Mouse (Mus musculus) midbrain, postnatal 0 days (tissue): ENCODE data around the gene H2-Aa. TPM values are rescaled to one million over a fixed set of nuclear protein-coding genes. Genes with fewer than 3 reads are reported as not detected.

Experiments used
- ATAC-seq: fragments of 200-750 bp; cut with Nextera tagmentation; 2 replicates; pipeline ENCODE4 v1.8.0; 2017; ENCODE audit warnings: moderate number of reproducible peaks, mild to moderate bottlenecking, moderate TSS enrichment, moderate library complexity; ENCODE audit not compliant: low FRiP score
- DNase-seq: peaks from one replicate; pipeline ENCODE4 v3.0.0-alpha.2; 2015; ENCODE audit warnings: low spot score
- H3K27ac ChIP-seq: fragments of 300-500 bp; sonication (generic); 2 replicates; pipeline ENCODE4 v1.5.1; 2014; ENCODE audit warnings: low read depth, mild to moderate bottlenecking, low read length, mixed read lengths
- H3K27me3 ChIP-seq: fragments of 300-500 bp; sonication (generic); 2 replicates; pipeline ENCODE4 v1.6.1; 2014; ENCODE audit warnings: low read length, control low read depth, mixed read lengths; ENCODE audit not compliant: insufficient read depth
- H3K36me3 ChIP-seq: fragments of 300-500 bp; sonication (generic); 2 replicates; pipeline ENCODE4 v1.6.1; 2014; ENCODE audit warnings: low read length, control low read depth, mixed read lengths; ENCODE audit not compliant: insufficient read depth
- H3K4me1 ChIP-seq: fragments of 300-500 bp; sonication (generic); 2 replicates; pipeline ENCODE4 v1.6.1; 2014; ENCODE audit warnings: mild to moderate bottlenecking, control low read depth, antibody characterized with exemption, low read length, mixed read lengths; ENCODE audit not compliant: insufficient read depth
- H3K4me2 ChIP-seq: fragments of 300-500 bp; sonication (generic); 2 replicates; pipeline ENCODE4 v1.6.1; 2014; ENCODE audit warnings: low read depth, mild to moderate bottlenecking, low read length, mixed read lengths; ENCODE audit not compliant: poor library complexity, severe bottlenecking
- H3K4me3 ChIP-seq: fragments of 300-500 bp; sonication (generic); 2 replicates; pipeline ENCODE4 v1.5.1; 2014; ENCODE audit warnings: low read depth, mild to moderate bottlenecking, low read length, moderate library complexity
- H3K9ac ChIP-seq: fragments of 300-500 bp; sonication (generic); replicated peaks from 2 replicates; pipeline ENCODE4 v1.6.1; 2014; ENCODE audit warnings: mild to moderate bottlenecking, low read length, moderate library complexity, mixed read lengths; ENCODE audit not compliant: poor library complexity, severe bottlenecking
- H3K9me3 ChIP-seq: fragments of 300-500 bp; sonication (generic); 2 replicates; pipeline ENCODE4 v1.6.1; 2016; ENCODE audit warnings: low read length, control low read depth
- CTCF ChIP-seq: IDR thresholded peaks from 2 replicates; pipeline ENCODE4 v1.5.1; 2016; ENCODE audit warnings: antibody characterized with exemption, mild to moderate bottlenecking
- WGBS: fragments of 180-500 bp; shearing (Covaris S2); extraction: QIAGEN DNeasy Blood & Tissue Kit; methylation state at CpG from one replicate; pipeline ENCODE4 v1.1.7; 2014; 5-methylcytosine and 5-hydroxymethylcytosine counted together
- polyA plus RNA-seq: library from polyadenylated mRNA; unstranded; fragments of >200 nt; fragmentation: Nextera tagmentation; extraction: Ambion mirVana; gene quantifications from 2 replicates; pipeline ENCODE4 v1.2.1, GENCODE M21; 2015
- total RNA-seq: library from RNA; depleted of rRNA; stranded (reverse); fragments of >200 nt; gene quantifications from 2 replicates; pipeline ENCODE4 v1.2.3, GENCODE M21; 2014

H2-Aa gene
- total and polyA plus RNA-seq, 2 experiments from 2014 or later: 0.66 to 0.81 TPM

- Histone ChIP-seq H3K4me3 (peak overlapping the region; percentile 37), H3K4me1 (no peaks in the 10 kb centered on the region; the same call in 1 of the 2 replicates), H3K9ac (peak overlapping the region; percentile 42), H3K36me3 (no peaks in the 10 kb centered on the region), H3K27ac (peak overlapping the region; percentile 32; the same call in 1 of the 2 replicates), H3K9me3 (no peaks in the 10 kb centered on the region), H3K27me3 (no peaks in the 10 kb centered on the region), H3K4me2 (peak overlapping the region; percentile 48)
- 17% methylated on average over 23 of the region's 23 CpGs for WGBS
- ATAC-seq (peak; percentile 89), DNase-seq (peak; percentile 91)
- TF ChIP-seq CTCF: no peak
These were observed 8.5 kb upstream of the H2-Aa start for GRCm38 (mm10) chr17:34295891-34296794.

DNA sequence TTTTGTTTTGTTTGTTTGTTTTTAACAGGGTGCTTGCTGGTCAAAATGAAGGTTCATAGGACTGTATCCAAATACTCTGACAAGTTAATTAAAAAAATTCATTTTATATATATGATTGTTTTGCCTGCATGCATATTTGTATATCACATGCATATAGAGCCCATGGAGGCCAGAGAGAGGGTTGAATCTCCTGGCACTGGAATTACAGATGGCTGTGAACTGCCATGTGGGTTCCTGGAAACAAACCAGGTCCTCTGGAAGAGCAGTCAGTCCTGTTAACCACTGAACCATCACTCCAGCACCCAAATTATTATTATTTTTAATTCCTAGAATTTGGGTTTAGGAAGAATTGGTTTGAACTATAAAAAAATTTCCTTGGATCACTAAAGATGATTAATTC lies 7.7 kb upstream of the H2-Aa start:
- Histone ChIP-seq H3K9me3 (no peaks in the 10 kb centered on the region), H3K4me1 (no peaks in the 10 kb centered on the region; the same call in 1 of the 2 replicates), H3K4me3 (no peak overlapping the region), H3K4me2 (no peak overlapping the region), H3K27me3 (no peaks in the 10 kb centered on the region; the same call in 1 of the 2 replicates), H3K9ac (no peak overlapping the region), H3K36me3 (no peaks in the 10 kb centered on the region), H3K27ac (no peak overlapping the region)
- DNase-seq (no peak), ATAC-seq (no peak)
- no peak for TF ChIP-seq CTCF

- H3K36me3 ChIP-seq: no peaks in the 10 kb centered on the region
- 67% methylated on average over 4 of the region's 4 CpGs for WGBS
- ATAC-seq: no peak
- H3K4me3 ChIP-seq: no peak overlapping the region
- no peaks in the 10 kb centered on the region for H3K9me3 ChIP-seq
- no peak for TF ChIP-seq CTCF
- no peak for DNase-seq
- no peaks in the 10 kb centered on the region; the same call in 1 of the 2 replicates for H3K4me1 ChIP-seq
- H3K4me2 ChIP-seq: no peak overlapping the region
- H3K27ac ChIP-seq: no peak overlapping the region
- H3K27me3 ChIP-seq: no peaks in the 10 kb centered on the region; the same call in 1 of the 2 replicates
- H3K9ac ChIP-seq: no peak overlapping the region
These were observed 6.6 kb upstream of the H2-Aa start for GRCm38 (mm10) chr17:34294249-34294648.

GRCm38 (mm10) chr17:34293533-34293932 lies 5.9 kb upstream of the H2-Aa start:
- Histone ChIP-seq H3K4me1 (no peaks in the 10 kb centered on the region; the same call in 1 of the 2 replicates), H3K4me3 (no peak overlapping the region), H3K27ac (no peak overlapping the region), H3K9me3 (no peaks in the 10 kb centered on the region), H3K4me2 (no peak overlapping the region), H3K27me3 (no peaks in the 10 kb centered on the region; the same call in 1 of the 2 replicates), H3K9ac (no peak overlapping the region), H3K36me3 (no peaks in the 10 kb centered on the region)
- DNase-seq (no peak), ATAC-seq (no peak)
- TF ChIP-seq CTCF: no peak
- 48% methylated on average over 2 of the region's 2 CpGs for WGBS

DNA sequence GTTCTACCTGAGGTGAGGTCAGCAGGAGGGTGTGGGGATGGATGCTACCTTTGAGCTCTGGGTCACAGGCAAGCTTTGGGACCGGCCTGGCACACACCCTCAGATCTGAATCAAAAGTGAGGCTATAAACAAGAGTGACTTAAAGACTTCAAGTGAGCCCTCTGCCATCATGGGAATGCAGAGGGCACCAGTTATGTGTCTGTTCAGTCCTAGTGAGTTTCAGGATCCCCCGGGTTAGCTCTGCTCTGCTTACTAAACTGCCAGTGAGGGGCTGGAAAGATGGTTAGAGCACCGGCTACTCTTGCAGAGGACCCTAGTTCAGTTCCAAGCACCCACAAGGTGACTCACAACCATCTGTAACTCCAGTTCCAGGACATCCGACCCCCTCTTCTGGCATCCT lies 4.9 kb upstream of the H2-Aa start:
- no peaks in the 10 kb centered on the region for H3K9me3 ChIP-seq
- no peak overlapping the region for H3K4me2 ChIP-seq
- no peaks in the 10 kb centered on the region; the same call in 1 of the 2 replicates for H3K4me1 ChIP-seq
- H3K9ac ChIP-seq: no peak overlapping the region
- no peak overlapping the region for H3K4me3 ChIP-seq
- TF ChIP-seq CTCF: no peak
- no peak for ATAC-seq
- no peaks in the 10 kb centered on the region for H3K36me3 ChIP-seq
- no peak for DNase-seq
- no peaks in the 10 kb centered on the region; the same call in 1 of the 2 replicates for H3K27me3 ChIP-seq
- no peak overlapping the region for H3K27ac ChIP-seq
- 96% methylated on average over 4 of the region's 4 CpGs for WGBS

- no peaks in the 10 kb centered on the region for H3K36me3 ChIP-seq
- no peak for TF ChIP-seq CTCF
- peak; percentile 92 for ATAC-seq
- H3K9ac ChIP-seq: no peak overlapping the region
- no peak overlapping the region for H3K27ac ChIP-seq
- peak; percentile 91 for DNase-seq
- 13% methylated on average over 8 of the region's 8 CpGs for WGBS
- H3K4me1 ChIP-seq: no peaks in the 10 kb centered on the region; the same call in 1 of the 2 replicates
- H3K9me3 ChIP-seq: no peaks in the 10 kb centered on the region
- no peak overlapping the region for H3K4me3 ChIP-seq
- H3K27me3 ChIP-seq: no peaks in the 10 kb centered on the region; the same call in 1 of the 2 replicates
- H3K4me2 ChIP-seq: no peak overlapping the region
These were observed 4.0 kb upstream of the H2-Aa start for GRCm38 (mm10) chr17:34291609-34292008.
